Mouse (Mus musculus) cortical plate, adult 2 months (tissue): ENCODE measurements around the gene Plcd1.

ENCODE experiments used
- CTCF ChIP-seq: fragments of 200-500 bp; IDR thresholded peaks from 2 replicates; pipeline ENCODE4 v1.5.1; 2011; ENCODE audit warnings: mild to moderate bottlenecking, control low read depth, low read length; ENCODE audit not compliant: insufficient read depth; ENCODE audit errors: extremely low read depth
- POLR2A ChIP-seq: fragments of 200-500 bp; IDR thresholded peaks from 2 replicates; pipeline ENCODE4 v1.6.1; 2011; ENCODE audit warnings: mild to moderate bottlenecking, low read length, control low read depth; ENCODE audit not compliant: insufficient read depth; ENCODE audit errors: extremely low read depth

DNA sequence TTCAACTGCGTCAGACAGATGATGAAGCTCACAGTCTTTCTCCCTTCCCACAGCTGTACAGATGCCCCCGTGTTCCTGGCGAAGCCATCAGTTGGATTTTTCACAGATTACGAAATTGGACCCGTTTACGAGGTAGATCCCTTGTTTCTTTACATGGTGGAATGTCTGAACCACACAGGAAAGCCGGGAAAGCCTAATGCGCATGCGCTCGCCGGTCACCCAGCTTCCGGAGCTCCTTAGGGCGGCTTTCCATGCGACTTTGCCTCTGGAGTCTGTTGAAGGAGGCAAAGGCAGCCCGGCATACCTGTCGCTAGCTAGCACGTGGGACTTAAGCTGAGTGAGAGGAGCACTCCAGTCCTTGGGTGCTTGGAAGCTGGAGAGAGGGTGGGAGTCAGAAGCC, 21.6 kb upstream of the Plcd1 start:
- TF ChIP-seq CTCF (no peak), POLR2A (no peak)
